Mouse (Mus musculus) gastrocnemius, postnatal 14 days (tissue): ENCODE measurements at regions not wholly inside any gene's neighbourhood (a gene's known extent, or its start where the extent isn't known, plus 50 kb on each side); places are given as distances from the start of the nearest gene placed in this dataset.

Experiments
- DNase-seq: peaks from one replicate; pipeline ENCODE4 v3.0.0; 2021; ENCODE audit warnings: mixed read lengths
- intact Hi-C: fragments of 180-260 bp; cut with DNase I; formaldehyde crosslinking; loops from one replicate; pipeline ENCODE4 v1.15.1; 2025; ENCODE audit warnings: low total_unique reads

DNA sequence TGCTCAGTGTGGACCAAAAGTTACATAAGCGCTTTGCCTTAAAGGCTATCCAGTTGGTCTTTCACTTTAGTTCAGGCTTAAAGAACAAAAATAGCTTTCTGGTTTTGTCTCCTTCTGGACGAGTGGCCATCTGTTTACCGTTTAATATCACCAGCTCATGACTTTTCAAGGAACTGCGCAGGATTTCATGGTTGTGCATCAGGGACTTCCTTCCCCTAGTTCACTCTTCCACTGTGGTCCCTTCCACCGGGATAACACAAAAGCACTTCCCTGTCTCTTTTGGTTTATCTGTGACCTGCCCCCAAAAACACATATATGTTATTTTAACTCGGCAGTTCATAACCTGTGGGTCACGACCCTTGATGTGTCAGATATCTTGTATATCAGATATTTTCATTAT lies 252.9 kb downstream of the Enc1 start:
- no peak for DNase-seq
- intact Hi-C loops: no loop called here

- intact Hi-C loops: no loop called here
- peak; percentile 22 for DNase-seq
These were observed 252.2 kb downstream of the Enc1 start for GRCm38 (mm10) chr13:97492958-97493735.

DNA sequence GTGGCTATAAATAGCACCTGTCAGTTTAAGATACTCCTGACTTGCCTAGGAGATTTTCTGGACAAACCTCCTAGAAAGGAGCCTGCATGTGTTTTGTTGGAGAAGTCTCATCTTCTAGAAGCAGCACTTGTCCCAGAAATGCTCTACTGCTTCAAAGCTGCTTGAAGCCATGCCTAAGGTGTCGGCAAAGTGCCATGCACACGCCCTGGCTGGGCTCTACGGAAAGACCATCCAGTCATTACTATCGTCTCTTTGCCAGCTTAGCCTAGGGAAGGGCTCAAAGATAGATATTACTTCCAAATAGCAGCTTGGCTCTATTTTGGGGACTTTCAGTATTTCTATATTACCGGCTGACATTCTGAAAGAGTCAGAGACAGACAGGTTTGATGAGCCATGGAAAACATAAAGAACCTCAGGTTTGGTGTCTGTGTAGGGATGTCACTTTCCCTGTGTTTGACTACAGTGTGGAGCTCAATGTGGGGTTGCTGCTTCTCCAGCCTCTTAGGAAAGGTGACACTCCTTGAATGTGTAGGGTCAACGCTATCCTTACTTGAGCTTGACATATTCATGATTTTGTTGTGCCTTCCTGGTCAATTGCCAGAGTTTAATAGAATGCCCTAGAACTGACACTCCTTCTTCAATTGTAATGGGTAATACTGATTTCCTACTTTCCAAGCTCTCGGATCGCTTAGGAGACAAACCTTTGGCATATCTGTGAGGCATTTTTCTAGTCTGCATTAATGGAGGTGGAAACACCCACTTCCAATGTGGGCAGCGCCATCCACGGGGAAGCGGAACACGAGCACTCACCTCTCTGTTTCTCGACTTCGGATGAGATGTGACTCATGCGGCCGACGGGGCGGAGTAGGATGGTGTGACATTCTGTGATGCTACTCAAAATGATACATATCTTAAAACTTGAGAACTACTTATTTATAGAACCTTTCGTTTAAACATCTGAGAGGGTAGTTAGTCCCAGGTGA lies 251.3 kb downstream of the Enc1 start:
- intact Hi-C loops: no loop called here
- no peak for DNase-seq

GRCm38 (mm10) chr13:97490131-97490530 lies 249.2 kb downstream of the Enc1 start:
- no peak for DNase-seq
- intact Hi-C loops: no loop called here

GRCm38 (mm10) chr13:97489721-97490120 lies 248.8 kb downstream of the Enc1 start:
- no peak for DNase-seq
- intact Hi-C loops: no loop called here

- intact Hi-C loops: no loop called here
- DNase-seq: no peak
These were observed 248.1 kb downstream of the Enc1 start for GRCm38 (mm10) chr13:97489029-97489428.

GRCm38 (mm10) chr13:97488518-97488917 lies 247.6 kb downstream of the Enc1 start:
- intact Hi-C loops: no loop called here
- no peak for DNase-seq

DNA sequence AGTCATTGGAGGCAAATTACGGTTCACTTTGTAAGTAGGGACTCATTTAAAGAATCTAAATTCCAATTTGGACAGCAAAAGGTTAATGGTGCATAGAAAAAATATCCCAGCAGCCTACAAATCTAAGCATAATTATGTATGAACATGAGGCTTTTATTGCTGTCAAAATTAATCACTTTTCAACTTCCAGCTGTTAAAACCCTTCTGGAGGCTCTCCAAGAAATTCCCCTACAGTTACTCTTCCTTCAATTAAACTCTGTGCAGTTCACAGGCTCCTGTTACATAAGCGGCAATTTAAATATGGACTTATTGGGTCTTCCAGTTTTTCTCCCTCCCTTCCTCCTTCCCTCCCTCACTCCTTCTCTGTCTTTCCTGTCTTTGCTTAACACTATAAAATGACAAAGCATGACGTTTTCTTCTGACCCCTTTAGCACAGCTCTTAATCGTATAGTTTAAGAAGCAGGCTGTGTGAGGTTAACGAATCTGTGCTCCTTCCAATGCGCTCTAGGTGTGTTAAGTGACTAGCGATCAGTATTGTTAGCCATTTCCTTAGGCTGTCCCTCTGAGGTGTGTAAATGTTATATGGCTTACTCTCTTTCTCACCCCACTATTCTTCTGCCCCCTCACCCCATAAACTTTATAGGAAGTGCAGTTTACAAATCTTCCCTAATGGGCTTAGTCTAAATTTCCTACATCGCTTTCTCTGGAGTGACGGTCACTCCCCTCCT lies 247.0 kb downstream of the Enc1 start:
- no peak for DNase-seq
- intact Hi-C loops: no loop called here

DNA sequence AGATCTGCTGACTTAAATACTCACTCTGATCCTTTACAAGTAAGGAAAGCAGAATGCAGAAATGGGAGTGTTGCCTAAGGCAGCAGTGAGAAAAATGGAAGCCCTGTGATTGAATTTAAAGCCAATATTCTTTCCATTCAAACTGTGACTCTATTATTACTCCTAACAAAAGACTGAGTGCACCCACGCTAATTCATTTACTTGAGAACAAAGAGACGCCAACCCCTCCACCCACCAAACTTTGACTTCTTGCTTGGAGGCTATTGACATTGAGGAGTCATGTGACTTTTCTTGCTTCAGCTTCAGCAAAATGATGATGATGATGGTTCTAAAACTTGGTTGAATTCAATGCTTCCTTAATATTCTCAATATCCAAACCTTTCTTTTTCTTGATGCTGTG lies 245.6 kb downstream of the Enc1 start:
- no peak for DNase-seq
- intact Hi-C loops: no loop called here

GRCm38 (mm10) chr13:97485886-97486285 lies 245.0 kb downstream of the Enc1 start:
- DNase-seq: no peak

GRCm38 (mm10) chr13:97484808-97485545 lies 244.1 kb downstream of the Enc1 start:
- intact Hi-C loops: no loop called here
- peak; percentile 31 for DNase-seq

More at GRCm38 (mm10) chr13:97485886-97486285, 245.0 kb downstream of the Enc1 start:
- intact Hi-C loops: no loop called here

GRCm38 (mm10) chr13:97483681-97484080 lies 242.8 kb downstream of the Enc1 start:
- peak; percentile 33 for DNase-seq
- intact Hi-C loops: no loop called here

DNA sequence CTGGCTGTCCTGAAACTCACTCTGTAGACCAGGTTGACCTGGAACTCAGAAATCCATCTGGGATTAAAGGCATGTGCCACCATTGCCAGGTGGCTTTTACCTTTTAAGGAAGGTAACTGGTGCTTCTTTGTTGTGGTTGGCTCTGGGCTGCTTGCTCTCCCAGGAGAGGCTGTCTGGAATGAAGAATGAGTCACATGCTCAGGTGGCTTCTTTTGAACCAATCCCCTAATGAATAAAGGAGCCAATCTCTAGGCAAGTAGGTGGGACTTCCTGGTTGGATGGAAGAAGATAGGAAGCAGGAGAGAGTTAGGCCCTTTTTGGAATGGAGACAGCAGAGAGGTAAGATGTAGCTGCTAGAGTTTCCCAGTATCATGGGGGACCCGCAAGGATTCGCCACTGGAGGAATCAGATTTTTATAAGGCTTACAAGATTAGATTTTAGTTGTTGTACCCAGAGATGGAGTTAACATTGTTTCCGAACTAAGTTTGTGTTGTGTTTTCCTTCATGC lies 241.6 kb downstream of the Enc1 start:
- intact Hi-C loops: no loop called here
- no peak for DNase-seq

DNA sequence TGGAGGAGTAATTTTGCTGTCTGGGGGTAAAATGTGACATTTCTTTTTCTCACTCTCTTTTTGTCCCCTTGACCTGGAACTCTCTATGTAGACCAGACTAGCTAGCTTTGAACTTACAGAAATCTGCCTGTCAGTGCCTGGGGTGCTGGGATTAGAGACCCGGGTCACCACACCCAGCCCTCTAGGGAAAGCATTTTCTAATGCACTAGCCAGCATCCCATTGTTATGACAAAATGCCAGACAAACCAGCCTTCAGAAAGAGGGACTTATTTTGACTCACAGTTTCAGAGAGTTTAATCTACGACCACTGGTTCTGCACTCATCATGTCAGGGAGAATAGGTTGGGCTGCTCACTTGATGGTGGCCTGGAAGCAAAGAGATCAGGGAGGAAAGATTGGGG lies 240.4 kb downstream of the Enc1 start:
- DNase-seq: no peak
- intact Hi-C loops: no loop called here

- DNase-seq: no peak
- intact Hi-C loops: no loop called here
These were observed 238.2 kb downstream of the Enc1 start for GRCm38 (mm10) chr13:97479066-97479586.

GRCm38 (mm10) chr13:97473971-97474365 lies 233.1 kb downstream of the Enc1 start:
- DNase-seq: no peak
- intact Hi-C loops: no loop called here

GRCm38 (mm10) chr13:97473256-97473970 lies 232.5 kb downstream of the Enc1 start:
- intact Hi-C loops: no loop called here
- DNase-seq: no peak

GRCm38 (mm10) chr13:97469999-97470398 lies 229.1 kb downstream of the Enc1 start:
- intact Hi-C loops: no loop called here
- no peak for DNase-seq
